Mouse (Mus musculus): ENCODE measurements around the gene Gm6899.

The Gm6899 gene

GRCm38 (mm10) chr11:26642141-26642540, 49.1 kb downstream of the Gm6899 start:
- no peak for DNase-seq (ENCODE audit: low spot score)

All from spleen, adult 12 weeks (tissue).